Mouse (Mus musculus) neural tube, embryonic 14.5 days (tissue): ENCODE measurements around the gene Lmna. TPM values are rescaled to one million over a fixed set of nuclear protein-coding genes. Genes with fewer than 3 reads are reported as not detected.

ENCODE experiments used
- ATAC-seq: fragments of 200-750 bp; cut with Nextera tagmentation; 2 replicates; pipeline ENCODE4 v1.8.0; 2017; ENCODE audit warnings: low read depth, mild to moderate bottlenecking, moderate TSS enrichment, moderate library complexity
- H3K27ac ChIP-seq: fragments of 300-500 bp; sonication (generic); 2 replicates; pipeline ENCODE4 v1.5.1; 2014; ENCODE audit warnings: low read depth, mild to moderate bottlenecking, control low read depth, low read length, moderate library complexity, mixed read lengths
- H3K27me3 ChIP-seq: fragments of 300-500 bp; sonication (generic); 2 replicates; pipeline ENCODE4 v1.6.1; 2014; ENCODE audit warnings: low read length; ENCODE audit not compliant: control insufficient read depth, insufficient read depth
- H3K36me3 ChIP-seq: fragments of 300-500 bp; sonication (generic); 2 replicates; pipeline ENCODE4 v1.6.1; 2014; ENCODE audit warnings: low read length, mixed read lengths; ENCODE audit not compliant: control insufficient read depth, insufficient read depth
- H3K4me1 ChIP-seq: fragments of 300-500 bp; sonication (generic); 2 replicates; pipeline ENCODE4 v1.6.1; 2014; ENCODE audit warnings: low read length; ENCODE audit not compliant: control insufficient read depth, insufficient read depth
- H3K4me2 ChIP-seq: fragments of 300-500 bp; sonication (generic); 2 replicates; pipeline ENCODE4 v1.6.1; 2014; ENCODE audit warnings: mild to moderate bottlenecking, low read depth, low read length, control low read depth
- H3K4me3 ChIP-seq: fragments of 300-500 bp; sonication (generic); 2 replicates; pipeline ENCODE4 v1.5.1; 2014; ENCODE audit warnings: low read depth, low read length, control low read depth, mixed read lengths
- H3K9ac ChIP-seq: fragments of 300-500 bp; sonication (generic); replicated peaks from 2 replicates; pipeline ENCODE4 v1.6.1; 2014; ENCODE audit warnings: low read depth, mild to moderate bottlenecking, control low read depth, low read length, mixed read lengths
- H3K9me3 ChIP-seq: fragments of 300-500 bp; sonication (generic); 2 replicates; pipeline ENCODE4 v1.6.1; 2016; ENCODE audit warnings: low read length; ENCODE audit not compliant: control insufficient read depth
- WGBS: fragments of 180-500 bp; shearing (Covaris S2); extraction: QIAGEN DNeasy Blood & Tissue Kit; methylation state at CpG from one replicate; pipeline ENCODE4 v1.1.7; 2014; 5-methylcytosine and 5-hydroxymethylcytosine counted together
- polyA plus RNA-seq: library from polyadenylated mRNA; unstranded; fragments of >200 nt; fragmentation: Nextera tagmentation; extraction: Ambion mirVana; gene quantifications from 2 replicates; pipeline ENCODE4 v1.2.1, GENCODE M21; 2014

Lmna gene
- polyA plus RNA-seq, 1 experiment from 2014 or later: 41.0 TPM

DNA sequence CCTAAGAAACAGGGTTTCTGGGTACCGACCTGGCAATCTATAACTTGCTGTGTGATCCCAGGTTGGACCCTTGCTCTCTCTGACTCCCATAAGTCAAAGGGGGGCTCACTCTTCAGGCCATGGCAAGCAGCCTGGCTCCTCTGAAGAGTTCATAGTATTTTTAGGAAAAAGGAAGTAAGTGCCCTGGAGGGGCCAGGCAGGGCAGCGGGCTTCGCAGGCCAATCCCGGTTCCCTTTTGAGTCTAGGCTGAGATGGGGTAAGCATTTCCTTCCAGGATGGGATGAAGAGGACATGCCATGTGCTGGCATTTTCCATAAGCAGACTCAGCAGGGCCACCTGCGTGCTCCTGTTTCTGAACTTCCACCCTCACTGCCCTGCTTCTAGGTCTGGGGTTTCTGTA lies 49.7 kb downstream of the Lmna start:
- no peak for ATAC-seq
- Histone ChIP-seq H3K4me1 (peaks cover 28% of the 10 kb centered on the region), H3K27me3 (no peaks in the 10 kb centered on the region), H3K4me2 (no peak overlapping the region), H3K36me3 (no peaks in the 10 kb centered on the region), H3K4me3 (no peak overlapping the region), H3K9me3 (no peaks in the 10 kb centered on the region), H3K27ac (no peak overlapping the region), H3K9ac (no peak overlapping the region)
- 88% methylated on average over 5 of the region's 5 CpGs for WGBS

- Histone ChIP-seq H3K27me3 (no peaks in the 10 kb centered on the region), H3K9me3 (no peaks in the 10 kb centered on the region), H3K36me3 (no peaks in the 10 kb centered on the region), H3K4me3 (peak overlapping the region; percentile 42), H3K9ac (peak overlapping the region; percentile 71), H3K27ac (peak overlapping the region; percentile 67), H3K4me1 (peaks cover 28% of the 10 kb centered on the region), H3K4me2 (peak overlapping the region; percentile 80)
- WGBS: 2% methylated on average over 14 of the region's 14 CpGs
- ATAC-seq: peak; percentile 83
Measured at GRCm38 (mm10) chr3:88458778-88459219, 51.0 kb downstream of the Lmna start.

GRCm38 (mm10) chr3:88456746-88457532 lies 52.8 kb downstream of the Lmna start:
- Histone ChIP-seq H3K4me2 (peak overlapping the region; percentile 80), H3K9ac (peak overlapping the region; percentile 71; the same call in 1 of the 2 replicates), H3K4me1 (peaks cover 28% of the 10 kb centered on the region), H3K27ac (no peak overlapping the region), H3K9me3 (no peaks in the 10 kb centered on the region), H3K36me3 (0 out of 2 replicates have a peak, but pooled peaks cover under 1% of the 10 kb centered on the region), H3K4me3 (peak overlapping the region; percentile 42), H3K27me3 (no peaks in the 10 kb centered on the region)
- no peak for ATAC-seq
- WGBS: 64% methylated on average over 7 of the region's 7 CpGs

DNA sequence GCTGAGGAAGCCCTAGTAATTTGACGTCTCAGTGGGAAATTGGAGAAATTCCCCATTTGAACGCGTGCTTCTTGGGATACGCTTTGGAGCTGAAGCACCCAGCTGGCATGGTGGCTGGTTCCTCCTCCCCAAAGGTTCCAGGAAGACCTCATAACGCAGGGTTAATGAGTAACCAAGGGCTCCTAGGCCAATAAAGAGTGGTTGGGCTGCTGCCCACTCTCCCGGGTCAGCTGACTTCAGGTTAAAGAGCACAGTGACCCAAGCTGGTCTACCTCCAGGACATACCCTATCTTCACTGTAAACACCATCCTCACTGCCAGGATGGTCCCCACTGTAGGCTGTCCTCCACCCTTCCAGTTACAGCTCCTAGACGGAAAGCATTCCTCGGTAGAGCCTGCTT lies 53.4 kb downstream of the Lmna start:
- ATAC-seq: no peak
- Histone ChIP-seq H3K27ac (no peak overlapping the region), H3K9me3 (no peaks in the 10 kb centered on the region), H3K36me3 (0 out of 2 replicates have a peak, but pooled peaks cover 4% of the 10 kb centered on the region), H3K9ac (no peak overlapping the region), H3K4me1 (peaks cover 28% of the 10 kb centered on the region), H3K4me3 (no peak overlapping the region), H3K4me2 (no peak overlapping the region), H3K27me3 (no peaks in the 10 kb centered on the region)
- WGBS: 79% methylated on average over 8 of the region's 8 CpGs

GRCm38 (mm10) chr3:88455588-88456264 lies 54.0 kb downstream of the Lmna start:
- Histone ChIP-seq H3K4me2 (no peak overlapping the region), H3K27me3 (no peaks in the 10 kb centered on the region), H3K4me3 (no peak overlapping the region), H3K27ac (no peak overlapping the region), H3K4me1 (peaks cover 28% of the 10 kb centered on the region), H3K9me3 (no peaks in the 10 kb centered on the region), H3K36me3 (peaks cover 10% of the 10 kb centered on the region; the same call in 1 of the 2 replicates), H3K9ac (no peak overlapping the region)
- WGBS: 80% methylated on average over 18 of the region's 18 CpGs
- no peak for ATAC-seq

GRCm38 (mm10) chr3:88454762-88455587 lies 54.8 kb downstream of the Lmna start:
- Histone ChIP-seq H3K27me3 (no peaks in the 10 kb centered on the region), H3K4me2 (no peak overlapping the region), H3K4me1 (peaks cover 28% of the 10 kb centered on the region), H3K9ac (no peak overlapping the region), H3K27ac (no peak overlapping the region), H3K4me3 (no peak overlapping the region), H3K9me3 (no peaks in the 10 kb centered on the region), H3K36me3 (peaks cover 10% of the 10 kb centered on the region; the same call in 1 of the 2 replicates)
- WGBS: 58% methylated on average over 9 of the region's 9 CpGs
- no peak for ATAC-seq

- Histone ChIP-seq H3K4me3 (no peak overlapping the region), H3K9me3 (no peaks in the 10 kb centered on the region), H3K9ac (no peak overlapping the region), H3K4me1 (peaks cover 25% of the 10 kb centered on the region), H3K27ac (no peak overlapping the region), H3K27me3 (no peaks in the 10 kb centered on the region), H3K4me2 (no peak overlapping the region), H3K36me3 (peaks cover 10% of the 10 kb centered on the region; the same call in 1 of the 2 replicates)
- ATAC-seq: no peak
- WGBS: 82% methylated on average over 8 of the region's 8 CpGs
Measured at GRCm38 (mm10) chr3:88453986-88454385, 55.8 kb downstream of the Lmna start.

- Histone ChIP-seq H3K27ac (no peak overlapping the region), H3K27me3 (no peaks in the 10 kb centered on the region), H3K4me1 (peaks cover 24% of the 10 kb centered on the region), H3K36me3 (peaks cover 10% of the 10 kb centered on the region; the same call in 1 of the 2 replicates), H3K9me3 (no peaks in the 10 kb centered on the region), H3K4me2 (no peak overlapping the region), H3K9ac (no peak overlapping the region), H3K4me3 (no peak overlapping the region)
- 52% methylated on average over 8 of the region's 8 CpGs for WGBS
- no peak for ATAC-seq
Measured at GRCm38 (mm10) chr3:88453369-88453768, 56.4 kb downstream of the Lmna start.
